Mouse (Mus musculus) left cerebral cortex, adult 11 months (tissue): ENCODE measurements around the gene Gm9732.
"Not testable (repeated sequence)": the region's sequence is repeated elsewhere in the genome, so short reads cannot be mapped to it uniquely, and the experiment has no call there.

Source experiments
- DNase-seq: peaks from one replicate; pipeline ENCODE4 v3.0.0; 2022; ENCODE audit warnings: low spot score

The Gm9732 gene

GRCm38 (mm10) chr14:43274986-43275511 lies at the start of gene Gm9732:
TSS of gene Gm9732 (plus strand) at chr14:43275036.
- not testable (repeated sequence) for DNase-seq

- not testable (repeated sequence) for DNase-seq
Observed at GRCm38 (mm10) chr14:43235204-43235603, 39.6 kb upstream of the Gm9732 start, which contains the start of gene Gm8122. TSS of gene Gm8122 (minus strand) at chr14:43235304.

- DNase-seq = not testable (repeated sequence)
Observed at GRCm38 (mm10) chr14:43237769-43238168, 37.1 kb upstream of the Gm9732 start.

- not testable (repeated sequence) for DNase-seq
Observed at GRCm38 (mm10) chr14:43249611-43250170, 25.1 kb upstream of the Gm9732 start.

GRCm38 (mm10) chr14:43250549-43251253 lies 24.1 kb upstream of the Gm9732 start:
- not testable (repeated sequence) for DNase-seq

GRCm38 (mm10) chr14:43256511-43256910 lies 18.3 kb upstream of the Gm9732 start:
- not testable (repeated sequence) for DNase-seq

- not testable (repeated sequence) for DNase-seq
Observed at GRCm38 (mm10) chr14:43258349-43258748, 16.5 kb upstream of the Gm9732 start, which contains the start of gene Gm8126. TSS of gene Gm8126 (plus strand) at chr14:43258649.

- DNase-seq = not testable (repeated sequence)
Observed at GRCm38 (mm10) chr14:43263421-43263820, 11.4 kb upstream of the Gm9732 start.

GRCm38 (mm10) chr14:43268521-43269084 lies 6.2 kb upstream of the Gm9732 start:
- DNase-seq = not testable (repeated sequence)

GRCm38 (mm10) chr14:43269211-43269610 lies 5.6 kb upstream of the Gm9732 start:
- DNase-seq = not testable (repeated sequence)

GRCm38 (mm10) chr14:43273161-43273560 lies 1.7 kb upstream of the Gm9732 start:
- not testable (repeated sequence) for DNase-seq

- DNase-seq = not testable (repeated sequence)
Observed at GRCm38 (mm10) chr14:43275752-43276151, 916 bp downstream of the Gm9732 start.

- not testable (repeated sequence) for DNase-seq
Observed at GRCm38 (mm10) chr14:43277468-43277867, 2.6 kb downstream of the Gm9732 start.

GRCm38 (mm10) chr14:43278146-43278545 lies 3.3 kb downstream of the Gm9732 start:
- DNase-seq = not testable (repeated sequence)

GRCm38 (mm10) chr14:43278681-43279080 lies 3.8 kb downstream of the Gm9732 start:
- DNase-seq = not testable (repeated sequence)

- DNase-seq = not testable (repeated sequence)
Observed at GRCm38 (mm10) chr14:43293503-43293902, 18.7 kb downstream of the Gm9732 start, which contains the start of gene Gm8127. TSS of gene Gm8127 (minus strand) at chr14:43293832.

GRCm38 (mm10) chr14:43319516-43319915 lies 44.7 kb downstream of the Gm9732 start:
- not testable (repeated sequence) for DNase-seq

GRCm38 (mm10) chr14:43328603-43329002 lies 53.8 kb downstream of the Gm9732 start:
- not testable (repeated sequence) for DNase-seq

- not testable (repeated sequence) for DNase-seq
Observed at GRCm38 (mm10) chr14:43331362-43331880, 56.6 kb downstream of the Gm9732 start.

- DNase-seq = not testable (repeated sequence)
Observed at GRCm38 (mm10) chr14:43337646-43338045, 62.8 kb downstream of the Gm9732 start.

- DNase-seq = not testable (repeated sequence)
Observed at GRCm38 (mm10) chr14:43347711-43348110, 72.9 kb downstream of the Gm9732 start, which contains the start of gene 1700001F09Rik. TSS of gene 1700001F09Rik (minus strand) at chr14:43347811.

GRCm38 (mm10) chr14:43352944-43353343 lies 78.1 kb downstream of the Gm9732 start:
- DNase-seq = not testable (repeated sequence)
